Mouse (Mus musculus) heart, embryonic 14.5 days (tissue): ENCODE results near the gene S100a4. TPM values are rescaled to one million over a fixed set of nuclear protein-coding genes. Genes with fewer than 3 reads are reported as not detected.
A peak's percentile ranks its signal among the peaks of the same experiment; 100 is the strongest.

Experiments used
- ATAC-seq: fragments of 200-750 bp; cut with Nextera tagmentation; 2 replicates; pipeline ENCODE4 v1.8.0; 2017; ENCODE audit warnings: low read depth, moderate TSS enrichment; ENCODE audit not compliant: insufficient number of reproducible peaks, insufficient read depth, low FRiP score
- H3K27ac ChIP-seq, 2 experiments: fragments of 200-500 bp in 1 of 2; fragments of 300-500 bp in 1 of 2; sonication (generic) in 1 of 2; replicated peaks in 1 of 2; 2 replicates each; pipeline ENCODE4 v1.5.1; 2012 to 2014; ENCODE audit warnings: low read depth in 2 of 2, low read length in 2 of 2, control low read depth in 1 of 2, mild to moderate bottlenecking in 1 of 2, mixed read lengths in 1 of 2; ENCODE audit not compliant: control insufficient read depth in 1 of 2, insufficient read depth in 1 of 2
- H3K27me3 ChIP-seq: fragments of 300-500 bp; sonication (generic); 2 replicates; pipeline ENCODE4 v1.6.1; 2014; ENCODE audit warnings: mild to moderate bottlenecking, low read length, control low read depth; ENCODE audit not compliant: control insufficient read depth, insufficient read depth
- H3K36me3 ChIP-seq: fragments of 300-500 bp; sonication (generic); 2 replicates; pipeline ENCODE4 v1.6.1; 2014; ENCODE audit warnings: mild to moderate bottlenecking, control low read depth, low read length, mixed read lengths; ENCODE audit not compliant: control insufficient read depth, insufficient read depth
- H3K4me1 ChIP-seq, 2 experiments: fragments of 200-500 bp in 1 of 2; fragments of 300-500 bp in 1 of 2; sonication (generic) in 1 of 2; 2 replicates each; pipeline ENCODE4 v1.6.1; 2012 to 2014; ENCODE audit warnings: low read length in 2 of 2, control low read depth in 1 of 2, mixed read lengths in 1 of 2; ENCODE audit not compliant: control insufficient read depth in 2 of 2, insufficient read depth in 2 of 2
- H3K4me2 ChIP-seq: fragments of 300-500 bp; sonication (generic); 2 replicates; pipeline ENCODE4 v1.6.1; 2014; ENCODE audit warnings: mild to moderate bottlenecking, low read length
- H3K4me3 ChIP-seq, 2 experiments: fragments of 200-500 bp in 1 of 2; fragments of 300-500 bp in 1 of 2; sonication (generic) in 1 of 2; 2 replicates each; pipeline ENCODE4 v1.5.1; 2012 to 2014; ENCODE audit warnings: low read length in 2 of 2, mild to moderate bottlenecking in 2 of 2, control low read depth in 1 of 2, low read depth in 1 of 2, moderate library complexity in 1 of 2; ENCODE audit not compliant: control insufficient read depth in 1 of 2, insufficient read depth in 1 of 2
- H3K9ac ChIP-seq: fragments of 300-500 bp; sonication (generic); 2 replicates; pipeline ENCODE4 v1.6.1; 2014; ENCODE audit warnings: mild to moderate bottlenecking, low read length
- H3K9me3 ChIP-seq: fragments of 300-500 bp; sonication (generic); 2 replicates; pipeline ENCODE4 v1.6.1; 2016; ENCODE audit warnings: low read length, control low read depth; ENCODE audit not compliant: control insufficient read depth
- WGBS: fragments of 180-500 bp; shearing (Covaris S2); extraction: QIAGEN DNeasy Blood & Tissue Kit; methylation state at CpG from one replicate; pipeline ENCODE4 v1.1.7; 2014; 5-methylcytosine and 5-hydroxymethylcytosine counted together
- polyA plus RNA-seq: library from polyadenylated mRNA; unstranded; fragments of >200 nt; fragmentation: Nextera tagmentation; extraction: Ambion mirVana; gene quantifications from 2 replicates; pipeline ENCODE4 v1.2.1, GENCODE M21; 2014

S100a4 gene
- polyA plus RNA-seq, 1 experiment from 2014 or later = 3.8 TPM

DNA sequence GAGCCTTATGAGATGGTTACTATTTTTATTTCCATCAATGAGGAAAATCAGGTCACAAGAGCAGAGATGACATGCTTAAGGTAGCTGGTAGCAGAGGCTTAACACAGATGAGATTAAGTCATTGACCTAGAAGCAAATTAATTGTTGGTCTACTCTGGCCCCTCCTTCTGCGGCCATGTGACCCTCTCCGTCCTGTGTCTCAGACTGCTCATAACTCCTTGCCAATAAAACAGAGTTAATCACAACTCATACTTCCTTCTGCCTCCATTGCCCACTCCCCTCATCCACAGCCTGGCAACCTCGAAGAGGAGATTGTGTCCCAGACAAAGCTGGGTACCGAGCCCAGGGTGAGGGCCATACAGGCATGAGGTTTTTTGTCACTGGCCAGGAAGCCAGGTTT lies 5.4 kb upstream of the S100a4 start:
- 73% methylated on average over 4 of the region's 4 CpGs for WGBS

DNA sequence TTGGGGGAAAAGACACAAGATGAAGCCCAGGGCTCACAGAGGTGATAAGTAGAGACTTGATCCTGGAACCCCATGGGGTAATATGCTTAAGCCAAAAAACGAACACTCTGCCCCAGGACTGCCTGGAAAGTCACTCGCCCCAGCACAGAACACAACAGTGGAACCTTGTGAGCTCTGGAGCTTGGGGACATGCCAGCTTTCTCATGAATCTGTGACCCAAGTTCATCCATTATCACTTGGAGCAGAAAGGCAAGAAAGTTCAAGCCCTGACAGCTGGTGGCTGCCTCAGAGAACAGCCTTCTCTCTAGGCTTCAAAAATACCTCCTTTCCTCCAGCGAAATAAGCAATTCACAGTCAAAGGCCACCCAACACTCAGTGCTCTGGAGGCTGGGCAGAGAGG lies 4.2 kb upstream of the S100a4 start:
- WGBS = 68% methylated on average over 3 of the region's 3 CpGs
- H3K27me3 ChIP-seq = no peaks in the 10 kb centered on the region
- no peak for ATAC-seq
- no peak overlapping the region for H3K4me2 ChIP-seq
- H3K9me3 ChIP-seq = no peaks in the 10 kb centered on the region
- no peak overlapping the region for H3K4me3 ChIP-seq
- peaks cover 10 to 17% of the 10 kb centered on the region in 2 experiments for H3K4me1 ChIP-seq
- H3K36me3 ChIP-seq = no peaks in the 10 kb centered on the region
- H3K9ac ChIP-seq = no peak overlapping the region
- H3K27ac ChIP-seq = no peak overlapping the region

More for the DNA sequence above, 5.4 kb upstream of the S100a4 start:
- peaks cover 0 to 7% of the 10 kb centered on the region in 2 experiments; a peak in 2 of 4 replicates for H3K4me1 ChIP-seq
- no peak overlapping the region for H3K4me2 ChIP-seq
- no peaks in the 10 kb centered on the region for H3K9me3 ChIP-seq
- H3K9ac ChIP-seq = no peak overlapping the region
- no peak overlapping the region for H3K4me3 ChIP-seq
- H3K27ac ChIP-seq = no peak overlapping the region
- no peak for ATAC-seq
- no peaks in the 10 kb centered on the region for H3K27me3 ChIP-seq
- H3K36me3 ChIP-seq = no peaks in the 10 kb centered on the region

DNA sequence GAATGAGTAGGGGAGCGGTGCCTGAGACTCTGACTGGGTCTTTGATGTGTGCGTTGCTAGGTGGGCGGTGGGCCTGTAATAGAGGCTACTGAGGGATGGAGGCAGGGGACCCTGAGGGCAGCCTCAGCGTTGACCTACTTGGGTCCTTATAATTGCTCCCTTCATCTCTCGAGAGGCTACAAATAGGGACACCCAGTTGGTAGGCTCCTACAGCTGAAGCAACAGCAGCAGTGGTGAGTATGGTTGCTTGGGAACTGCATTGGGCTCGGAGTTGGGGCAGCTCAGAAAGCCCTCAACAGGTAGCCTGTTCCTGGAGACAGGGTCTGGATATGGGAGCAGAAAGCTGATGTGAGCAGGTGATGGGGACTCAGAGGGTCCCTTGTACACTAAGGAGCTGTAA lies 3.5 kb upstream of the S100a4 start:
- no peak overlapping the region for H3K27ac ChIP-seq
- no peak overlapping the region for H3K4me3 ChIP-seq
- H3K4me1 ChIP-seq = peaks cover 16 to 22% of the 10 kb centered on the region in 2 experiments
- H3K9me3 ChIP-seq = no peaks in the 10 kb centered on the region
- H3K4me2 ChIP-seq = no peak overlapping the region
- H3K9ac ChIP-seq = no peak overlapping the region
- 81% methylated on average over 6 of the region's 6 CpGs for WGBS
- H3K36me3 ChIP-seq = no peaks in the 10 kb centered on the region
- H3K27me3 ChIP-seq = no peaks in the 10 kb centered on the region
- ATAC-seq = no peak

DNA sequence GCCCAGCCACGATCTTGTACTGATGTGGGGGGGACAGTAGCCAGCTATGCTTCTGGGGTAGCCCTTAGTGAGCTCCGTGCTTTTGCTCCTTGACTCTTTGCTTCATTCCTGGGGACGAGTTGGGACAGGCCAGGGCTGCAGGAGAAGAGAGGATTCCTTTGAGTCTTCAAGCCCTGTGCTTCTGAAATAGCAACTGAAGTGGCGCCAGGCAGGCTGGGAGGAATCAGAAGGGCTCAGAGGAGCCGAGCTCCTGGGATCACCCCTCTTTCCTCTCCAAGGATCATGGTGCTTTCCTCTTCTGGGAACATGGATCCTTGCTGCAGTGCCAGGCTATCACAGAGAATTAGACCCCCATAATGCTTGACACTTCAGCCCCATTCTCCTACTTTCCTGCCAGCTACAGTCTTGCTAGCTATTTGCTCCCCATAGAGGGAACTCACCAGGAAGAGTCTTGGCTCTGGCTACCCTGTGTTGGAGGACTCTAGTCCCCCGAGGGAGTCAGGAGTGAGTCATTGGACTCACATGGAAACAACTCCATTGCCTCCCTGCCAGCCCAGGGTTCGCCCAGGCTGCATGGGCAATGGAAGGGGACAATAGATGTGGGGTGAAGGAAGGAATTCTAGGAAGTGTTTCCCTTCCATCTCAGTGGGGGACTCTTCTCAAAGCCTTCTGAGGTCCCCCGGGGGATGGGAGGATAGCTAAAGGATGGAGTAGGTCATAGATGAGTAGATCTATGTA lies 2.9 kb upstream of the S100a4 start:
- no peaks in the 10 kb centered on the region for H3K9me3 ChIP-seq
- H3K27ac ChIP-seq = no peak overlapping the region
- no peak overlapping the region for H3K4me2 ChIP-seq
- 62% methylated on average over 8 of the region's 8 CpGs for WGBS
- no peak overlapping the region for H3K9ac ChIP-seq
- H3K36me3 ChIP-seq = no peaks in the 10 kb centered on the region
- H3K4me1 ChIP-seq = peaks cover 16 to 22% of the 10 kb centered on the region in 2 experiments
- no peak overlapping the region for H3K4me3 ChIP-seq
- no peak for ATAC-seq
- no peaks in the 10 kb centered on the region for H3K27me3 ChIP-seq

DNA sequence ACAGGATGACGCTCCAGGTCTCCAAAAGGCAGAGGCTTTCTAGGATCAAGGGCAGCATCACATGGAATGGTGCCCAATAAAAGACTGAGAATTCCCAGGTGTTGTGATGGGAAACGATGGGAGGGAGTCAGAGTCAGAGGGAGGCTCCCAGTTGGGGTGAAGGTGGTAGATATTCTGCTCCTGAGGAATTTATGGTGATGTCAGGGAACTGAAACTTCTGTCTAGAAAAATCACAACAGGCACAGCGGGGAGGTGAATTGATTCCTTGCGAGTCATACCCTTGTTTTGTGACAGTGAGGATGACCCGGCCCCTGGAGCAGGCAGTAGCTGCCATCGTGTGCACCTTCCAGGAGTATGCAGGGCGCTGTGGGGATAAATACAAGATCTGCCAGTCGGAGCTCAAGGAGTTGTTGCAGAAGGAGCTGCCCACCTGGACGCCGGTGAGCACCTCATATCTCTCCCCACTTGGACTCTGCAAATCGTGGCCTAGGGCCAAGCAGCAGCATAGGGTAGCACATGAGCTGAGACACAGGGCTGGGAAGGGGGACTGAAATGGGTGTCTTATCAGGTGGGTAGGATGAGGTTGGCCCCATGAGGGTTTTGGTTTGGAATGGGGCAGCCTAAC lies 2.0 kb upstream of the S100a4 start, which contains the start of gene Gm42674:
Gene Gm42674 (plus strand): TSS at position 419 of the 625 bp plus-strand sequence.
- Histone ChIP-seq H3K4me3 (no peak within 1 kb of the TSS), H3K4me1 (peaks cover 16 to 22% of the 10 kb centered on the region in 2 experiments), H3K27me3 (no peaks in the 10 kb centered on the region), H3K27ac (no peak within 1 kb of the TSS), H3K4me2 (no peak within 1 kb of the TSS), H3K9ac (no peak within 1 kb of the TSS), H3K9me3 (no peaks in the 10 kb centered on the region), H3K36me3 (no peaks in the 10 kb centered on the region)
- WGBS = 62% methylated on average over 11 of the region's 11 CpGs
- no peak for ATAC-seq

DNA sequence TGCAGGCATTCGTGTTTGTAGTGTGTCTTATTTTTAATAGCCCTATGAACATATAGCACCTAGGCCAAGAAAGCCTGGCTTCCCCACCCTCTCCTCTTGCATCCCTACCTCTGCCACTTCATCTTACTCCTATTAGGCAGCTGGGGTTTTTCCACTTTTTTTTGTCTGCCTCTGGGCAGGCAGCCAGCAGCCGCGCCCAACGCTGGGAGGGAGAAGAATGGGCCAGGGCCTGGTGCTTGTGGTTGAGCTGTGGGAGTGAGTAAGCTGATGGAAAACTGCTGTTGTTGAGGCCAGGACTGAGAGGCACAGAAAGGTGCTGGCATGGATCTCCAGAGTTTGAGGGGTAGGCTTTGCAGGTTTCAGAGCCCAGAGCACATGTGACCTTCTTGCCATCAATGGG lies 845 bp downstream of the S100a4 start:
- Histone ChIP-seq H3K4me2 (no peak overlapping the region), H3K4me3 (no peak overlapping the region), H3K4me1 (peaks cover 16 to 19% of the 10 kb centered on the region in 2 experiments), H3K36me3 (no peaks in the 10 kb centered on the region), H3K27ac (peak overlapping the region; percentile 19 to 51; a peak in 2 of 4 replicates), H3K9me3 (no peaks in the 10 kb centered on the region), H3K27me3 (no peaks in the 10 kb centered on the region), H3K9ac (no peak overlapping the region)
- peak; percentile 46; the same call in 1 of the 2 replicates for ATAC-seq
- 16% methylated on average over 4 of the region's 4 CpGs for WGBS

DNA sequence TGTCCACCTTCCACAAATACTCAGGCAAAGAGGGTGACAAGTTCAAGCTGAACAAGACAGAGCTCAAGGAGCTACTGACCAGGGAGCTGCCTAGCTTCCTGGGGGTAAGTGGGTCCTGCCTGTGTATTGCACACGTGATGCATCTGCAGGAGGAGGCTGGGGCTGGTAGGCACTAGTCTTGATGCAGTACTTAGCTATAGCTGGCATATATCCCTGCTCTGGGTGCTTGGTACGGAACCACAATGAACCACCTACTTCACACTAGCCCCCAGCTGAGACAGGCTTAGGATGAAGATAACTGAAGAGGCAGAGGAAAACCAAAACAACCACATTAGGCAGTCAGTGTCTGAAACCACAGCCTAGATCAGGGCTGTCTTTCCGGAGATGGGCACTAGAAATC lies 1.5 kb downstream of the S100a4 start:
- no peak overlapping the region for H3K4me2 ChIP-seq
- 0 out of 4 replicates have a peak overlapping the region, but pooled peaks of 1 of the 2 experiments have one; percentile 51 for H3K27ac ChIP-seq
- H3K4me1 ChIP-seq = peaks cover 16 to 19% of the 10 kb centered on the region in 2 experiments
- H3K9me3 ChIP-seq = no peaks in the 10 kb centered on the region
- H3K27me3 ChIP-seq = no peaks in the 10 kb centered on the region
- no peaks in the 10 kb centered on the region for H3K36me3 ChIP-seq
- H3K9ac ChIP-seq = no peak overlapping the region
- no peak overlapping the region for H3K4me3 ChIP-seq
- no peak for ATAC-seq
- WGBS = 81% methylated on average over 3 of the region's 3 CpGs
